Mouse (Mus musculus) kidney, adult 8-10 months (tissue): ENCODE results near the gene Sult1e1.

ENCODE experiments used
- DNase-seq, 2 experiments: peaks; one replicate each; pipeline ENCODE4 v3.0.0; 2022

The Sult1e1 gene

GRCm38 (mm10) chr5:87591494-87591893 is at the start of gene Sult1e1:
Gene Sult1e1, minus strand, starts transcription at chr5:87591594.
- no peak for DNase-seq

- DNase-seq: peak in 1 of 2 experiments; percentile 35
Observed at GRCm38 (mm10) chr5:87622681-87623080, 31.3 kb upstream of the Sult1e1 start.

- DNase-seq: no peak
Observed at GRCm38 (mm10) chr5:87615128-87615390, 23.7 kb upstream of the Sult1e1 start.

- peak; percentile 34 to 51 for DNase-seq
Observed at GRCm38 (mm10) chr5:87614364-87615127, 23.2 kb upstream of the Sult1e1 start.

- DNase-seq: peak; percentile 4 to 39
Observed at GRCm38 (mm10) chr5:87601018-87601417, 9.6 kb upstream of the Sult1e1 start.

- no peak for DNase-seq
Observed at GRCm38 (mm10) chr5:87597891-87598290, 6.5 kb upstream of the Sult1e1 start.

- no peak for DNase-seq
Observed at GRCm38 (mm10) chr5:87589916-87590315, 1.5 kb downstream of the Sult1e1 start.

- no peak for DNase-seq
Observed at GRCm38 (mm10) chr5:87580389-87580788, 11.0 kb downstream of the Sult1e1 start.

GRCm38 (mm10) chr5:87574174-87574573 is 17.2 kb downstream of the Sult1e1 start:
- DNase-seq: no peak

- DNase-seq: peak; percentile 26 to 46
Observed at GRCm38 (mm10) chr5:87573490-87573889, 17.9 kb downstream of the Sult1e1 start.

GRCm38 (mm10) chr5:87572781-87573180 is 18.6 kb downstream of the Sult1e1 start:
- no peak for DNase-seq

GRCm38 (mm10) chr5:87568845-87569244 is 22.5 kb downstream of the Sult1e1 start, which contains the start of gene Sult1d1:
Gene Sult1d1, minus strand, starts transcription at chr5:87569027.
- DNase-seq: peak; percentile 47 to 75

- peak; percentile 44 to 45 for DNase-seq
Observed at GRCm38 (mm10) chr5:87567306-87567705, 24.1 kb downstream of the Sult1e1 start.

GRCm38 (mm10) chr5:87562966-87563365 is 28.4 kb downstream of the Sult1e1 start:
- DNase-seq: peak; percentile 81 to 92

- no peak for DNase-seq
Observed at GRCm38 (mm10) chr5:87562526-87562925, 28.9 kb downstream of the Sult1e1 start.

GRCm38 (mm10) chr5:87560145-87560544 is 31.2 kb downstream of the Sult1e1 start:
- DNase-seq: peak in 1 of 2 experiments; percentile 33

- no peak for DNase-seq
Observed at GRCm38 (mm10) chr5:87550935-87551334, 40.5 kb downstream of the Sult1e1 start.

GRCm38 (mm10) chr5:87538111-87538510 is 53.3 kb downstream of the Sult1e1 start, which contains the start of gene Sult1b1:
Gene Sult1b1, minus strand, starts transcription at chr5:87538195.
- DNase-seq: no peak

- DNase-seq: peak; percentile 84 to 85
Observed at GRCm38 (mm10) chr5:87535994-87536644, 55.3 kb downstream of the Sult1e1 start.

GRCm38 (mm10) chr5:87532288-87532687 is 59.1 kb downstream of the Sult1e1 start:
- peak in 1 of 2 experiments; percentile 81 for DNase-seq
